Mouse (Mus musculus): Measurements from ENCODE around the gene Ankrd33b.

- TF ChIP-seq CTCF (IDR thresholded peaks at IDR 0.05; ENCODE audit: low read depth) (no peak), EP300 (IDR thresholded peaks at IDR 0.05; ENCODE audit: low read depth) (no peak)
Measured at GRCm38 (mm10) chr15:31304302-31304701, 63.2 kb downstream of the Ankrd33b start.

Data from heart, postnatal 0 days (tissue).